Mouse (Mus musculus) heart, postnatal 25 days (tissue): ENCODE data around the gene Magoh. TPM values are rescaled to one million over a fixed set of nuclear protein-coding genes. Genes with fewer than 3 reads are reported as not detected.

ENCODE experiments used
- DNase-seq: peaks from one replicate; pipeline ENCODE4 v3.0.0; 2022; ENCODE audit warnings: low spot score
- intact Hi-C: fragments of 180-260 bp; cut with DNase I; formaldehyde crosslinking; loops from one replicate; pipeline ENCODE4 v1.15.1; 2025
- total RNA-seq, 2 experiments: library from RNA; stranded (reverse); gene quantifications; 2 replicates each; pipeline ENCODE4 v1.2.3; 2021

Magoh gene
- total RNA-seq, 2 experiments from 2014 or later = 42.2 to 47.8 TPM

- intact Hi-C loops = no loop called here
- no peak for DNase-seq
Observed at GRCm38 (mm10) chr4:107886371-107886770, 6.8 kb downstream of the Magoh start.

- intact Hi-C loops = no loop called here
- no peak for DNase-seq
Observed at GRCm38 (mm10) chr4:107889385-107889730, 9.8 kb downstream of the Magoh start.

GRCm38 (mm10) chr4:107889731-107890432 lies 10.3 kb downstream of the Magoh start, which contains the start of gene 0610037L13Rik:
Gene 0610037L13Rik (plus strand): TSS chr4:107889813.
- intact Hi-C loops = loop anchor here (2.0 kb wide), 1 partner anchor 33 kb away; the partner anchor contains the start of gene Cpt2
- DNase-seq = peak; percentile 85

GRCm38 (mm10) chr4:107892663-107893062 lies 13.1 kb downstream of the Magoh start:
- no peak for DNase-seq
- intact Hi-C loops = no loop called here

DNA sequence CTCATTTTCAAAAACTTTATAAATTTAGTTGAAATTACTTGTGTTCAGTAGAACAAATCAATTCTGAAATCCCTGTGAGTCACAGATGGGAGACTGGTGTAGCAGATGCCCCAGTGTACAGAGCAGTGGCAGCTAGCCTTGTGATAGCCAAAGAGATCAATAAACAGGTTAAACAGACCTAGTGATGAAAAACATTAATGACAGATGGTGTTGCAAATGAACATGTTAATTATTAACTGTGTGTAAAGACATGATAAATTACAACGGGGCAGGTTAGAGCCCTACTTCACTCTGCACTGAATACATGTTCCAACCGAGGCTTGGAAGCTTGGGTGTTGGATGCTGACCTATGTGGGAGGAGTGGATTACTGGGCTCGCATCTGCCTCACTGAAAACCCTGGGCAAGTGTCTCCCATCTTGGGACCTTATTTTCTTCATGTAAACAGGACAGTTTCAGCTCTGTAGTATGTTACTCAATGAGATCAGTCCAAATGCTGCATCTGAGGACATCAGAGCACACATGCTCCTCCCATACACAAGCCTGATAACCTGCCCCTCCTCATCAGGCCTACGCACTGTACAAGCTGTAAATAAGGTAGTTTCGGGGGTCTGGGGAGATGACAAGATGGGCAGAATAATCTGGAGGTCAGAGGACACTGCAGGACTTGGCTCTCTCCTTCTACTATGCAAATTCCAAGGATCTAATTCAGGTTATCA lies 19.8 kb downstream of the Magoh start:
- intact Hi-C loops = no loop called here
- no peak for DNase-seq

DNA sequence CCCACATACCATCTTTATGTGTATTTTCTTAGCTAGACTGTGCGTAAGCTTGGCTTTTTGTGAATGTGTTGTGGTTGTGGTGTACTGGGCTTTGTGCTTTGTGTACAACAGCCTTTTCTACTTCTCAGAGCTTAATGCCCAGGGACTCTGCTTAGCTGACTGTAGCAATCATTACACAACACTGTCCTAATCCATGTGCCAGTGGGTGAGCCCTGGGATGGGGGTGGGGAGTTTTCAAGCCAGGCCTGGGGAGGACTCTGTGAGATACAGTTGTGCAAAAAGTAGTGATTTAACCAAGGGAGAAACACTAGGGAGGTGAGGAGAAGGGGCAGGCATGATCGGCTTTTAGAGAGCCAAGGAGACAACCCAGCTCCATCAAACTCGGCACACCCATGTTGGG lies 20.7 kb downstream of the Magoh start:
- no peak for DNase-seq
- intact Hi-C loops = no loop called here

DNA sequence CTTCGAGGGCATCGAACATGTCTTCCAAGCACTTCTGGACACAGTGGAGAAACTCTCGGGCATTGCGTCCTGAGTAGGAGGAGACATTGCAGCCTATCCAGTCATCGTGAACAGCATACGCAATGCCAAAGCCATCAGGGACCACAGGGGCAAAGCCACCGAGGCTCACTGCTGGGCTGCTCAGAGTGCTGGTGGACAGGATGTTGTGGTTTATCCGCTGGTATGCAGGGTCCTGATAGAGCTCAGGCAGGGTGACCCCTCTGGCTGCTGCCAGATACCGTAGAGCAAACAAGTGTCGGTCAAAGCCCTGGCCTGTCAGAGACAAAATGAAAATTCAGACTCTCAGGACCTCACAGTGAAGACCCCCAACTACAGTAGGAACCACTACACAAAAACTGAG lies 24.7 kb downstream of the Magoh start:
- DNase-seq = no peak
- intact Hi-C loops = no loop called here

DNA sequence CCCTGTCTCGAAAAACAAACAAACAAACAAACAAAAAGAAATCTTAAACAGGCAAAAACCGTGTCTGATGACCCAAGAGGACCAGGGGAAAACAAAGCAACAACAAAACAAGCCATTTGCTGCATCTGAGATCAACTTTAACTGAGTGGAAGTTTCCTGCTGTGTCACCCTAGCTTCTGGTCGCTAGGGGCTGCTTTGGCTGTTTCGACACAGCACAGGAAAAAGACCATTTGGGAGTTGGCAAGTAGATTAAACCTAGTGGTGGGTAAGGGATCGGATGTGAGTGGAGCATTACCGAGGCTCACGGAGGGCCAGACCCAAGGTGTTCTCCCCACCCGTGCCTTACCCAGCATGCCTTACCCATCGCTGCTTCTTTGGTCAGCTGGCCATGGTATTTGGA lies 27.0 kb downstream of the Magoh start:
- intact Hi-C loops = no loop called here
- no peak for DNase-seq

- intact Hi-C loops = no loop called here
- no peak for DNase-seq
Observed at GRCm38 (mm10) chr4:107910020-107910419, 30.5 kb downstream of the Magoh start.

DNA sequence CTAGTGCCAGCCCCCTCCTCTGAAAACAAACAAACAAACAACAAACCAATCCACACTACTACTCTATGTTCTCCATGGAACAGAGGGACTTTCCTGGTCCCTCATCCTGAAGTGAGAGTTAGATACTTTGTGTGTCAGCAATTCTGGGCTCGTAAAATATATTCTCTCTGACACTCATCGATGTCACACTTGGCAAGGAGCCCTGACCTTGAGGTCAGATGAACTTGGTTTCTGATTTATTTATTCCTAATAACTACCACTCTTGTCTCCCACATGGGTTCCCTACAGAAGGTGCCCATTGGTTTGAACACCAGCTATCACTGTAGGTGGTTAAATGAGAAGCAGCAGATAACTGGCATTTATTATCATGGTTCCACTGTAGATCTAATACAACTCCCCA lies 40.8 kb downstream of the Magoh start:
- DNase-seq = no peak
- intact Hi-C loops = loop anchor here (10.0 kb wide), 2 partner anchors 374 to 404 kb away; partner anchors contain the start of gene Coa7

DNA sequence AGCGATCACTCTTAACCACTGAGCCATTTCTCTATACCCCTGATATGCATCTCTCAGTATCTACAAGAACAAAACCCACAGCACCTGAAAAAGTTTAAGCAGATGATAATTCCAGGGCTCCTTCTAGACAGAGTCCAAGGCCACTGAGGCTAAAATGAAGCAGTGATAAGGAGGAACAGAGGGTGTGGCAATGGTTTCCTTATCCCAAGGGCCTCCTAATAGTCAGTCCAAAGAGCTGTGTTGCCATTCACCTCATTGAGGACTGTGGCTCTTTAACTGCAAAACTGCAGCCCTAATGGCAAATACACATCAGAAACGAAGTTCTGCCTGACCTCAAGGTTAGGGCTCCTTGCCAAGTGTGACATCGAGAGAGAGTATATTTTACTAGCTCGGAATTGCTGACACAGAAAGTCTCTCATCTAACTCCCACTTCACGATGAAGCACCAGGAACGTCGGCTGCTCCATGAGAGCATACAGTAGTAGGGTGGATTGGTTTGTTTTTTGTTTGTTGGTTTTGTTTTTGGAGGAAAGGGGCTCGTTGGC lies 41.7 kb downstream of the Magoh start:
- no peak for DNase-seq
- intact Hi-C loops = loop anchor here (10.0 kb wide), 2 partner anchors 374 to 404 kb away; partner anchors contain the start of gene Coa7

DNA sequence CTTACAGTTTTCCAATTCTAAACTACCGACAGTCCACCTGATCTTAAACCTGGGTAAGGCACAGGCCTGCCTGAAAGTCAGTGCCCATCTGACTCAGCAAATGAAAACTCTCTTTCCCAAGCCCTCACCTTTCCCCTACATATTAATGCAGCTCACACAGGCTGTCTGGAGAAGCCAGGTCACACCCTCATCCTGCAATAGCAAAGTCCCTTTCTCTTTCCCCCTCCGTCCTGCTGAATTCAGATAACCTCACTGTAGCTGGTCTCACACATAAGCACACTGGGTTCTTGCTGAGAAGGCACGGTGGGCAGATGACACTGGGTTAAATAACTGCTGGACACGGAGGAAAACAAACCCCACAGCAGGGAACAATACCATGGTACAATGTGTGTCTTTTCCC lies 42.4 kb downstream of the Magoh start:
- DNase-seq = peak; percentile 9
- intact Hi-C loops = loop anchor here (2.0 to 10.0 kb wide), 3 partner anchors 31 to 403 kb away; partner anchors contain the start of gene Coa7

GRCm38 (mm10) chr4:107923145-107923802 lies 43.7 kb downstream of the Magoh start, which contains the start of gene Cpt2:
Gene Cpt2 (minus strand): TSS chr4:107923610.
- intact Hi-C loops = loop anchor here (2.0 to 10.0 kb wide), 3 partner anchors 32 to 402 kb away; partner anchors contain the start of gene Coa7
- DNase-seq = peak; percentile 95

DNA sequence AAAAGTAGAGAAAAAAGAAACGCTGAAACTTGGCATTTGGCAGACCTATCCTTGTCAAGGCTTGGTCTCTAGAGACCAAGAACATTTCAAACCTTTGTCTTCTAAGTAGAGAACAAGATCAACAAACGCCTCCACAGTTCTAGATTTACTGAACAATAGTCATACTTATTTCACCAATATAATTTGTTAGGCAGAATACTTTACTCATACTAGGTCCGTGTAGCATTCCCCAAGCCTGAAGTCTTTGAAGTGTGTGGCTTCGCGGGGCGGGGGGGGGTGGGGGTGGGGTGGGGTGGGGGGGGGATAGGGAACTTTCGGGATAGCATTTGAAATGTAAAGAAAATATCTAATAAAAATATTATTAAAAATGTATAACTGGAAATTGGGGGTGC lies 44.2 kb downstream of the Magoh start:
- DNase-seq = no peak
- intact Hi-C loops = loop anchor here (2.0 to 10.0 kb wide), 3 partner anchors 33 to 401 kb away; partner anchors contain the start of gene Coa7

- intact Hi-C loops = loop anchor here (10.0 kb wide), 2 partner anchors 367 to 397 kb away; partner anchors contain the start of gene Coa7
- no peak for DNase-seq
Observed at GRCm38 (mm10) chr4:107928269-107928668, 48.7 kb downstream of the Magoh start.

DNA sequence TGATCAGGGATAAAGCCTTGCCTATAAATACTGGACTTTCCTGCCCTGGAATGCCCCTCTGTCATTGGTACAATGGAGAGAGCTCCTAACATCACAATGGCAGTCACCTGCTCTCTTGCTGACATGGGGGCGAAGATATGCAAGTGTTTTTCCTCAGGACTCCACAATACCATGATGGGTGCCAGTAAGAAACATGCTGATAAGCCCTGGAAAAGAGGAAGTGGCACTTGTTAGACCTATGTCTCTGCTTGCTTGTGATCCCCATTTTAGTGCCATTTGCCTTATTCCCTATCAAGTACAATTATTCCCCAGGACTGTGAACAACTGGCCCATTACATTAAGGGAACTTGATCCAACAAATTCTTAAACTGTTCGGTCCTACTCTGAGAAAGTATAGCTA lies 49.2 kb downstream of the Magoh start:
- DNase-seq = no peak
- intact Hi-C loops = loop anchor here (10.0 kb wide), 2 partner anchors 366 to 396 kb away; partner anchors contain the start of gene Coa7

GRCm38 (mm10) chr4:107931453-107931852 lies 51.9 kb downstream of the Magoh start:
- intact Hi-C loops = no loop called here
- DNase-seq = no peak

- DNase-seq = peak; percentile 21
- intact Hi-C loops = no loop called here
Observed at GRCm38 (mm10) chr4:107933239-107933638, 53.7 kb downstream of the Magoh start.

- intact Hi-C loops = no loop called here
- DNase-seq = no peak
Observed at GRCm38 (mm10) chr4:107935254-107935653, 55.7 kb downstream of the Magoh start.
